Mouse (Mus musculus) heart, embryonic 11.5 days (tissue): ENCODE measurements around the gene Vegfd. TPM values are rescaled to one million over a fixed set of nuclear protein-coding genes. Genes with fewer than 3 reads are reported as not detected.

Experiments used
- ATAC-seq: fragments of 200-750 bp; cut with Nextera tagmentation; replicated peaks from 2 replicates; pipeline ENCODE4 v1.8.0; 2017; ENCODE audit warnings: moderate library complexity; ENCODE audit not compliant: insufficient number of reproducible peaks, low FRiP score, low TSS enrichment
- H3K27ac ChIP-seq: fragments of 300-500 bp; sonication (generic); 2 replicates; pipeline ENCODE4 v1.5.1; 2014; ENCODE audit warnings: mild to moderate bottlenecking, low read depth, low read length
- H3K27me3 ChIP-seq: fragments of 300-500 bp; sonication (generic); 2 replicates; pipeline ENCODE4 v1.6.1; 2014; ENCODE audit warnings: mild to moderate bottlenecking, low read length, mixed read lengths; ENCODE audit not compliant: control insufficient read depth, insufficient read depth
- H3K36me3 ChIP-seq: fragments of 300-500 bp; sonication (generic); 2 replicates; pipeline ENCODE4 v1.6.1; 2014; ENCODE audit warnings: mild to moderate bottlenecking, low read length, moderate library complexity, mixed read lengths; ENCODE audit not compliant: control insufficient read depth, insufficient read depth
- H3K4me1 ChIP-seq: fragments of 300-500 bp; sonication (generic); 2 replicates; pipeline ENCODE4 v1.6.1; 2014; ENCODE audit warnings: low read length; ENCODE audit not compliant: control insufficient read depth, insufficient read depth
- H3K4me2 ChIP-seq: fragments of 300-500 bp; sonication (generic); 2 replicates; pipeline ENCODE4 v1.6.1; 2014; ENCODE audit warnings: mild to moderate bottlenecking, moderate library complexity
- H3K4me3 ChIP-seq: fragments of 300-500 bp; sonication (generic); 2 replicates; pipeline ENCODE4 v1.5.1; 2014; ENCODE audit warnings: low read depth, low read length
- H3K9ac ChIP-seq: fragments of 300-500 bp; sonication (generic); 2 replicates; pipeline ENCODE4 v1.6.1; 2014; ENCODE audit warnings: mild to moderate bottlenecking, low read depth, low read length, moderate library complexity
- H3K9me3 ChIP-seq: fragments of 300-500 bp; sonication (generic); replicated peaks from 2 replicates; pipeline ENCODE4 v1.6.1; 2016; ENCODE audit warnings: low read length; ENCODE audit not compliant: control insufficient read depth
- WGBS: fragments of 180-500 bp; shearing (Covaris S2); extraction: QIAGEN DNeasy Blood & Tissue Kit; methylation state at CpG from one replicate; pipeline ENCODE4 v1.1.7; 2014; ENCODE audit not compliant: insufficient replicate concordance; 5-methylcytosine and 5-hydroxymethylcytosine counted together
- polyA plus RNA-seq: library from polyadenylated mRNA; unstranded; fragments of >200 nt; fragmentation: Nextera tagmentation; extraction: Ambion mirVana; gene quantifications from 2 replicates; pipeline ENCODE4 v1.2.1, GENCODE M21; 2014

Vegfd gene
- polyA plus RNA-seq, 1 experiment from 2014 or later, result 2.1 TPM

DNA sequence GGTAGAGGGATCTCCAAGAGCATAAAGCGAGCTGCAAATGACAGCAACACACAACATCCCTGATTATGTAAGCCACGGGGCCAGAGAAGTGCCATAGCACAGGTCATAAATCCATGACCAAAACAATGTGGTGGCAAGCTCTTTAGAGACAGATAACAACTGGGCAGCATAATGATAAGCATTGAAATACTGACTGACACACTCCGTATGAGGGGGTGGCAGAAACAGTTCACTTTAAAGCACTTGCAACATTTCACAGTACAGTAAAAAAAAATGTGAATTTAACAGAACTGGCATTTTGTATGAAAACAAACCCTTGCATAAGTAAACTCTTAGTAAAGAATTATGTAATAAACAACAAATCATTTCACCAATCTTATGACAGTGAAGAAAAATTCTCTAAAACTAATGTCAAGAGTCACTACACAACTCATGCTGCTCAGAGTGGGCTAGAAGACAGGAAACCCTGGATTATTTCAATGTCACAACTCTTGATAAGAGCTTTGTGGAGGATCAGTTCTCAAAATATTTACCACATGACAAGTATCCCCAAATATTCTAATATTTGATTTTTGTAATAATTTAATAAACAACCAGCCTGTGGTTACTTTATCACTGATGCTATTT lies 35.2 kb downstream of the Vegfd start:
- no peak overlapping the region for H3K4me3 ChIP-seq
- 59% methylated on average over 3 of the region's 3 CpGs for WGBS

DNA sequence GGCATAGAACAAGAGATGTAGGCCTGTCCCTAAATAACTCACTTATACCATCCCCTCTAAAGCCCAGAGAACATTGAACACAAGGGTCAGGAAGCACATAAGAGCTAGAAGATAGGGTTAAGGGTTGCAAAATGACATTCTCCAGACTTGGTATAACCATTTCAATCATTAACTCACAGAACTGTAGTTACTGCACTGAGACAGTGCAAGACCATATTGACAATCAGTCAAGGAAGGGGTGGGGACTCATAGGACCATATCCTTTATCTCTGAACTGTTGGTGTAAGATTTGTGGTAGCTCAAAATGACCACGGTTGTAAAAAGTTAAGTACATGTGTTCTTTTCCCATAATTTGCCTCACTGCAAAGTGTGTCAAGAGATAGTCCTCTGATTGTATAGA lies 37.4 kb downstream of the Vegfd start:
- Histone ChIP-seq H3K4me2 (no peak overlapping the region), H3K4me1 (no peaks in the 10 kb centered on the region), H3K9ac (no peak overlapping the region), H3K27me3 (no peaks in the 10 kb centered on the region), H3K27ac (no peak overlapping the region), H3K36me3 (no peaks in the 10 kb centered on the region), H3K4me3 (no peak overlapping the region), H3K9me3 (no peaks in the 10 kb centered on the region)
- WGBS, result 82% methylated on average over 1 of the region's 1 CpGs
- no peak for ATAC-seq

More for the DNA sequence above, 35.2 kb downstream of the Vegfd start:
- Histone ChIP-seq H3K27me3 (no peaks in the 10 kb centered on the region), H3K27ac (no peak overlapping the region), H3K4me1 (no peaks in the 10 kb centered on the region), H3K36me3 (no peaks in the 10 kb centered on the region), H3K4me2 (no peak overlapping the region), H3K9ac (no peak overlapping the region), H3K9me3 (no peaks in the 10 kb centered on the region)
- no peak for ATAC-seq

DNA sequence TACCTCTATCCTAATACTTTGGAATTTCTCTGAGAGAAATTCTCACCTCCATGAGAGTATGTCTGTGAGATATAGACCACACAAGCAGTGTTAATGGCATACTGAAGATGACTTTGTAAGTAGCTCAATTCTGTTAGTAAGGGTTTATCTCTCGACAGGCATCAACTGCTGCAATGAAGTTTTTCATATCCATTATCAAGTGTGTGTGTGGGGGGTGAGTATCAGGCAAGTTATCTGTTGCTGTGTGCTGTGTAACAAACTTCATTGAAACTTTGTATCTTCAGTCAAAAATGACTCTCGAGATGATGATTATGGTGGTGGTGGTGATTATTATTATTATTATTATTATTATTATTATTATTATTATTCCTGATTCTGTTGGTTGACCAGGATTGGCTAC lies 43.6 kb downstream of the Vegfd start:
- no peaks in the 10 kb centered on the region for H3K4me1 ChIP-seq
- WGBS, result 79% methylated on average over 2 of the region's 2 CpGs

DNA sequence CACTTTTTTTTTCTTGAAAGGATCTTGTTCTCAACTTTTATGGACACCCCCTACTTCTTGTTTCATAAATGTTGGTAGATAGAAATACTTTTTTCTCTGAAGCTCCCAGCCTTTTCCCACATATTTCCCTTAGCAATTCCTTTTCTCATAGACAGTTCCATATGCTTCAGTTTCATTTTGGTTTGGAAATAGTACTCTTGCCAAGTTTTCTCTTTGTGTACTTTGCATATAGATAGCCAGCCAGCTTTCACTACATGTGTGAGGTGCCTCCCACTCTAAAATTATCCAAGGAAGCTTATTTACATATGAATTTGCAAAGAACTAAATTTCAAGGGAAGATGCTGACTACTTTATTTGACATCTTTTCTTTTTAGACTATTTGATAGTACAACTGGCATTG lies 44.8 kb downstream of the Vegfd start:
- H3K4me2 ChIP-seq, result no peak overlapping the region
- ATAC-seq, result no peak
- H3K4me1 ChIP-seq, result no peaks in the 10 kb centered on the region
- no peak overlapping the region for H3K4me3 ChIP-seq
- no peaks in the 10 kb centered on the region for H3K27me3 ChIP-seq
- no peak overlapping the region for H3K9ac ChIP-seq
- H3K36me3 ChIP-seq, result no peaks in the 10 kb centered on the region
- no peak overlapping the region for H3K27ac ChIP-seq
- H3K9me3 ChIP-seq, result no peaks in the 10 kb centered on the region

More for the DNA sequence above, 43.6 kb downstream of the Vegfd start:
- H3K4me2 ChIP-seq, result no peak overlapping the region
- no peak overlapping the region for H3K4me3 ChIP-seq
- no peaks in the 10 kb centered on the region for H3K27me3 ChIP-seq
- no peak overlapping the region for H3K9ac ChIP-seq
- H3K36me3 ChIP-seq, result no peaks in the 10 kb centered on the region
- ATAC-seq, result no peak
- no peaks in the 10 kb centered on the region for H3K9me3 ChIP-seq
- no peak overlapping the region for H3K27ac ChIP-seq

DNA sequence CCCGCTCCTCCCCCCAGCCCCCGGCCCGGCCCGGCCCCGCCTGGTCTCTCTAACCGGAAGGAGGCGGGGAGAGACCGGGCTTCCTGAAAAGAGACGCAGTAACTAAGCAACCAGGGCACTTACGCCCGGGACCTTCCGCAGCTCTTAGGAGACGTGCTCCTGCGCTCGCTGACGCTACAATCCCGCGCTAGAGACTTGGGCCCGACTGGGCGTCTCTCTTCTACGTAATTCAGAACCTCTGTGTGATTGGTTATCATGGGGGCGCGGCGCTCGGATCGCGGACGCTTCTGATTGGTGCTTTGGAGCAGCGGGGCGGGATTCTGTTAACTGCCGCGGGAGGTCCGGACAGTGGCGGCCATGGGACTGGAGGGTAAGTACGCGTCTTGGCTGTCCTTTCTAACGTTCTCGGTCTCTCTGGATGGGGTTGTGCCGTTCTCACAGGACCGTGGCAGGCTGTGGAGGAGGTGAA lies 46.3 kb downstream of the Vegfd start, which contains the start of gene Piga:
TSS of gene Piga (plus strand) at position 317 of the 469 bp plus-strand sequence.
- H3K36me3 ChIP-seq, result no peaks in the 10 kb centered on the region
- WGBS, result 8% methylated on average over 40 of the region's 40 CpGs
- H3K4me3 ChIP-seq, result peak within 1 kb of the TSS; percentile 58
- H3K4me1 ChIP-seq, result no peaks in the 10 kb centered on the region
- ATAC-seq, result peak; percentile 99
- H3K27ac ChIP-seq, result peak within 1 kb of the TSS; percentile 71; the same call in 1 of the 2 replicates
- H3K9me3 ChIP-seq, result no peaks in the 10 kb centered on the region
- H3K4me2 ChIP-seq, result peak within 1 kb of the TSS; percentile 63
- H3K9ac ChIP-seq, result peak within 1 kb of the TSS; percentile 84
- H3K27me3 ChIP-seq, result no peaks in the 10 kb centered on the region

DNA sequence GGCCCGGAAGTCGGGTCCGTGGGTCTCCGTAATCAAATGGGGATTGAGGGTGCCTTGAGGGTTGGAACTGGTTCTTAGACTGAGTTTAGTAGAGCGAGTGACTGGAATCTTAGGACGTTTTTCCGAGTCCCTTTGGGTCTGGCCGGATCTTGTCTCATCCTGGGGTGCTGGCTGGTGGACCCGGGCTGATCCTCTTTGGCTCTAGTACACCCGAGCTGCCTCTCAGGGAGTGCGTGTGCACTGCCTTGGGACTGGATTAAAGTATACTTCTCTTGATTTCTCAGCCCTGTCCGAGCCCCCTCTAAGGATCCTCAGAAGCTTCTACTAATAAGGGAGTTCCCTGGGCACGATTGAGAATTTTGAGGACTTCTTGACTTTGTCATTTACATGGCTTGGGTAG lies 46.8 kb downstream of the Vegfd start:
- peak overlapping the region; percentile 63 for H3K4me2 ChIP-seq
- H3K9me3 ChIP-seq, result no peaks in the 10 kb centered on the region
- no peaks in the 10 kb centered on the region for H3K36me3 ChIP-seq
- H3K27me3 ChIP-seq, result no peaks in the 10 kb centered on the region
- peak overlapping the region; percentile 58 for H3K4me3 ChIP-seq
- peak overlapping the region; percentile 71; the same call in 1 of the 2 replicates for H3K27ac ChIP-seq
- ATAC-seq, result no peak; the same call in 1 of the 2 replicates
- no peaks in the 10 kb centered on the region for H3K4me1 ChIP-seq
- peak overlapping the region; percentile 84 for H3K9ac ChIP-seq
- 18% methylated on average over 13 of the region's 13 CpGs for WGBS

DNA sequence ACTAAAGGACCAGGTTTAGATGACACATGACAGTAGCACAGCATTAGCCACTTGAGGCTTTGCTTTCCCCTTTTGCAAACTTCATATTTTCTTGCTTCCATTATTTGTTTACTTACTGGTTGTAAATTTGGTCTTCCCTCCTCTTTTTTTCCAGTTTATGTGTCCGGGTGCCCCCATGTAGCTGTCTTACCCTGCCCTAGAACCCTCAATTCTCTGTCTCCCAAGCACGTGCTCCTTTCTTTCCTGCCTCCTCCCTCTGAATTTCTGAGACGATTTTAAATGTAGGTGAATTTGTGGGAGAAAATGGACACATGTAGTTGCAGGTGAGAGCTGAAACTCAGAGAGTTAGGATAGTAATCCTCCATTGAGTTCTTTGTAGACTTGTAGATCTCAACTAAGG lies 47.3 kb downstream of the Vegfd start:
- H3K4me3 ChIP-seq, result peak overlapping the region; percentile 58
- peak overlapping the region; percentile 63 for H3K4me2 ChIP-seq
- H3K9me3 ChIP-seq, result no peaks in the 10 kb centered on the region
- H3K27ac ChIP-seq, result no peak overlapping the region
- no peaks in the 10 kb centered on the region for H3K36me3 ChIP-seq
- H3K4me1 ChIP-seq, result no peaks in the 10 kb centered on the region
- ATAC-seq, result no peak
- no peaks in the 10 kb centered on the region for H3K27me3 ChIP-seq
- H3K9ac ChIP-seq, result peak overlapping the region; percentile 84; the same call in 1 of the 2 replicates
- 54% methylated on average over 3 of the region's 3 CpGs for WGBS

DNA sequence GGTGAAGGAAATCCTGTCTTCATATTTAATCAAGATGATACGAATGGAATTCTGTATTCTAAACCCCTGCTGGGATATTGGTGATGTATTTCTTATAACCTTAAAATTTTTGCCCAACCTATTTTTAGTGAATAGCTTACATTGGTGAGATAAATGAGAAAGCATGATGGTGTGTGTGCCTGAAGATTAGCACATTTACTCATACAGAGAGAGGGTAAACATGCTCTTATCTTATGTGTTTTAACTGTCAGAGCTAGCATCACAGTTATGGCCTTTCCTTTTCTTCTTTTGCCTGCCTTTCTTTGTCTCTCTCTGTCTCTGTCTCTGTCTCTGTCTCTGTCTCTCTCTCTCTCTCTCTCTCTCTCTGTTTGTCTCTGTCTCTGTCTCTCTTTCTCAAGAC lies 51.6 kb downstream of the Vegfd start:
- Histone ChIP-seq H3K4me1 (no peaks in the 10 kb centered on the region), H3K4me3 (no peak overlapping the region), H3K27ac (no peak overlapping the region), H3K36me3 (no peaks in the 10 kb centered on the region), H3K9ac (no peak overlapping the region), H3K9me3 (no peaks in the 10 kb centered on the region), H3K4me2 (no peak overlapping the region), H3K27me3 (no peaks in the 10 kb centered on the region)
- 81% methylated on average over 1 of the region's 1 CpGs for WGBS
- ATAC-seq, result no peak

DNA sequence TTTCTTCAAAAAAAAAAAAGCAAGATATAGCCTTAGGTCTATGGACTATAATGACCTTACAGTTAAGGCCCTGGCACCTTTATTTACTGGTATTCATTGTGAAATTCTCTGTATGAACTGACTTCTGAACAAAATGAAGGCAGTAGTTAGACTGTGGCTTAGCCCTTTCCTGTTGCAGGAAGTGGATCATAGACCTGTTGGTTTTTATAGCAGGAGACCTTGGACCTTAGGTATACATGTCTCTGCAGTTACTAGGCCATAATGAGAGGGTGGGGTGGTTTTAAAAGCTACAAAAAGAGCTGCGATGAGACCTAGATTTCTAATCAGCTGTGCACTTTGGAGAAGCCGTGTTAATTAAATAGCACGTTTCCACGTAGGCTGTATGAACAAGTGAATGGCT lies 54.1 kb downstream of the Vegfd start:
- Histone ChIP-seq H3K36me3 (no peaks in the 10 kb centered on the region; the same call in 1 of the 2 replicates), H3K27ac (no peak overlapping the region), H3K9ac (no peak overlapping the region), H3K4me2 (no peak overlapping the region), H3K9me3 (no peaks in the 10 kb centered on the region), H3K27me3 (no peaks in the 10 kb centered on the region), H3K4me3 (no peak overlapping the region), H3K4me1 (no peaks in the 10 kb centered on the region)
- 97% methylated on average over 4 of the region's 4 CpGs for WGBS
- no peak for ATAC-seq
